Mouse (Mus musculus): ENCODE results near the gene 4931440F15Rik. TPM values are rescaled to one million over a fixed set of nuclear protein-coding genes. Genes with fewer than 3 reads are reported as not detected.

The 4931440F15Rik gene
- total and polyA plus RNA-seq, 3 experiments: 0.06 to 0.08 TPM; not detected in 1

DNA sequence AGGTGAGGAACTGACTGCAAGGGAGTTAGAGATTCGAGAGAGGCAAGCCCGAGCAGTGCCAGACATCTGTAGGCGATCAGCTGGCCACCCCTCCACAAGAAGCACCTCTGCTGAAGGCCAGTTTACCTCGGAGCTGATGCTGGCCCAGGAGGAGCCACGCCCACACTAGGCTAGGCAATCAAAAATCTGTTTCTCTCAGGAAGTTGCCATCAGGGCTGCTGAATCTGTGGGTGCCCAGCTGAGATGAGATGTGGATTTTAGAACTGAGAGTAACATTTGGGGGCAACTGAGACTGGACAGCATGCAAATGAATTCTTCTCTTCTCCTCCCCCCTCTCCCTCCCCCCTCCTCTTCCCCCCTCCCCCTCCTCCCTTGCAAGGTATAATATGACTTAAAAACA is 38.0 kb downstream of the 4931440F15Rik start:
- Histone ChIP-seq H3K9ac (ENCODE audit: control insufficient read depth, low read depth, low read length, poor library complexity, severe bottlenecking) (peak overlapping the region; percentile 32; the same call in 1 of the 2 replicates), H3K27me3 (ENCODE audit: control insufficient read depth in 1 of 2, insufficient read depth in 2 of 2, low read length in 2 of 2) (no peaks in the 10 kb centered on the region), H3K9me3 (replicated peaks; ENCODE audit: insufficient read depth, low read length) (no peaks in the 10 kb centered on the region), H3K36me3 (ENCODE audit: control insufficient read depth in 1 of 2, insufficient read depth in 2 of 2, low read length in 2 of 2) (peaks cover 0 to 21% of the 10 kb centered on the region in 2 experiments; a peak in 2 of 4 replicates), H3K4me3 (ENCODE audit: control insufficient read depth in 1 of 2, insufficient read depth in 1 of 2, low read depth in 2 of 2, low read length in 2 of 2) (peak overlapping the region; percentile 25 to 40), H3K27ac (ENCODE audit: control insufficient read depth, low read depth, low read length) (0 out of 2 replicates have a peak overlapping the region, but pooled peaks have one; percentile 36), H3K4me1 (ENCODE audit: control insufficient read depth in 1 of 2, insufficient read depth in 2 of 2, low read length in 2 of 2) (peaks cover 18% of the 10 kb centered on the region in 2 experiments), H3K79me2 (ENCODE audit: control insufficient read depth, insufficient read depth, low read length, poor library complexity) (no peaks in the 10 kb centered on the region)
- DNase-seq (ENCODE audit: low read depth, low spot score): peak; percentile 75
- TF ChIP-seq CHD2 (IDR thresholded peaks at IDR 0.05; ENCODE audit: low read length) (no peak), POLR2AphosphoS5 (IDR thresholded peaks at IDR 0.05; ENCODE audit: borderline replicate concordance, low read depth, low read length) (no peak), ZNF384 (IDR thresholded peaks at IDR 0.05; ENCODE audit: low read depth, low read length) (no peak), ELF1 (IDR thresholded peaks at IDR 0.05; ENCODE audit: low read depth, low read length) (0 out of 2 replicates have a peak, but pooled peaks have one; percentile 21), HCFC1 (IDR thresholded peaks at IDR 0.05; ENCODE audit: low read depth, low read length) (0 out of 2 replicates have a peak, but pooled peaks have one; percentile 35), NRF1 (IDR thresholded peaks at IDR 0.05; ENCODE audit: insufficient read depth, low read depth, low read length, poor library complexity, severe bottlenecking) (no peak), RCOR1 (IDR thresholded peaks at IDR 0.05; ENCODE audit: low read depth, low read length) (peak; percentile 87), POLR2A (IDR thresholded peaks at IDR 0.05; ENCODE audit: control insufficient read depth in 1 of 2, insufficient read depth in 1 of 2, low read depth in 1 of 2, low read length in 2 of 2, poor library complexity in 1 of 2) (no peak), ZKSCAN1 (IDR thresholded peaks at IDR 0.05; ENCODE audit: low read depth, low read length) (no peak), SIN3A (IDR thresholded peaks at IDR 0.05; ENCODE audit: low read length) (no peak)

DNA sequence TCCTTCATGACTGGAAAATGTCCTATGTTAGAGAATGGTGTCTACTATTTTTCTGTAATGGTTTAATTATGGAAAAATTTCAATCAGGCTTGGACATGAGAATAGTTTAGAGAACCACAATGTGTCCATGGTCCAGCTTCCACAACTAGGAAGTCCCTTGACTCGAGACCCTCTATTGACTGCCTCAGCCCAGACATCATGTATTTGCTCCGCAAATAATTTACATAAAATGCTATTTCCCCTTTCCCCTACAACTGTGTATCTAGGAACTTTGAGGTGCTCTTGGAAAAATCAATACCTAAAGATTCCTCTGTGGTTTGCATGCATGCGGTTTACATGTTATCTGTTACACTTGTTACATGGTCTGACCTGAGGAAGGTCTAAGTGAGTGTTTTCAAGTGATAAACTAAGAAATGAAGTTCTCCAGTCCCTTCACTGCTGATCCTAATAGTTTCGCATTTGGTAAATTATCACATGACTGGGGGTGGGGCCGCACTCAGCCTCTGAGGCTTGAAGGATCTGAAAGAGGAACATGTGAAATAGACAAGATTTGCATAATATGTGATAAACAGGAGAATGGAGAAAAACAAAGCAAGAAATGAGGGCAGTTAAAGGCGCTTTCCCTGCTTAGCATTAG is 38.8 kb downstream of the 4931440F15Rik start:
- no peaks in the 10 kb centered on the region for H3K27me3 ChIP-seq (ENCODE audit: control insufficient read depth in 1 of 2, insufficient read depth in 2 of 2, low read length in 2 of 2)
- peak; percentile 94 for DNase-seq (ENCODE audit: low read depth, low spot score)
- peak overlapping the region in 1 of 2 experiments; percentile 27; a peak in 2 of 4 replicates for H3K4me3 ChIP-seq (ENCODE audit: control insufficient read depth in 1 of 2, insufficient read depth in 1 of 2, low read depth in 2 of 2, low read length in 2 of 2)
- no peak overlapping the region for H3K9ac ChIP-seq (ENCODE audit: control insufficient read depth, low read depth, low read length, poor library complexity, severe bottlenecking)
- no peaks in the 10 kb centered on the region for H3K9me3 ChIP-seq (replicated peaks; ENCODE audit: insufficient read depth, low read length)
- no peaks in the 10 kb centered on the region for H3K79me2 ChIP-seq (ENCODE audit: control insufficient read depth, insufficient read depth, low read length, poor library complexity)
- peaks cover 0 to 17% of the 10 kb centered on the region in 2 experiments; a peak in 2 of 4 replicates for H3K36me3 ChIP-seq (ENCODE audit: control insufficient read depth in 1 of 2, insufficient read depth in 2 of 2, low read length in 2 of 2)
- H3K4me1 ChIP-seq (ENCODE audit: control insufficient read depth in 1 of 2, insufficient read depth in 2 of 2, low read length in 2 of 2): peaks cover 16% of the 10 kb centered on the region in 2 experiments
- peak overlapping the region; percentile 12 for H3K27ac ChIP-seq (ENCODE audit: control insufficient read depth, low read depth, low read length)
- no peak for TF ChIP-seq CTCF (IDR thresholded peaks at IDR 0.05 in 2 of 3, conservative IDR thresholded peaks at IDR 0.05 in 1 of 3; ENCODE audit: control insufficient read depth in 1 of 3, insufficient read depth in 1 of 3, low read depth in 2 of 3, low read length in 3 of 3, poor library complexity in 1 of 3, severe bottlenecking in 1 of 3)
- TF ChIP-seq MEF2A (IDR thresholded peaks at IDR 0.05; ENCODE audit: extremely low read depth, insufficient replicate concordance, low read depth, low read length, poor library complexity, severe bottlenecking): peak; percentile 36; the same call in 1 of the 2 replicates
- peak; percentile 91 for TF ChIP-seq SIN3A (IDR thresholded peaks at IDR 0.05; ENCODE audit: low read length)
- no peak for TF ChIP-seq CHD2 (IDR thresholded peaks at IDR 0.05; ENCODE audit: low read length)
- TF ChIP-seq ZMIZ1 (IDR thresholded peaks at IDR 0.05; ENCODE audit: low read depth, low read length): no peak
- no peak for TF ChIP-seq E2F4 (IDR thresholded peaks at IDR 0.05; ENCODE audit: borderline replicate concordance, low read depth, low read length)
- TF ChIP-seq MAFK (IDR thresholded peaks at IDR 0.05; ENCODE audit: borderline replicate concordance, low read depth, low read length): peak; percentile 73; the same call in 1 of the 2 replicates
- TF ChIP-seq TBP (IDR thresholded peaks at IDR 0.05; ENCODE audit: low read depth, low read length): no peak
- no peak for TF ChIP-seq MYB (IDR thresholded peaks at IDR 0.05; ENCODE audit: low read depth, low read length)
- no peak for TF ChIP-seq KAT2A (conservative IDR thresholded peaks at IDR 0.05; ENCODE audit: low read depth, low read length)
- no peak for TF ChIP-seq GABPA (IDR thresholded peaks at IDR 0.05; ENCODE audit: low read depth, low read length)
- TF ChIP-seq ZKSCAN1 (IDR thresholded peaks at IDR 0.05; ENCODE audit: low read depth, low read length): no peak
- TF ChIP-seq RAD21 (IDR thresholded peaks at IDR 0.05; ENCODE audit: low read depth, low read length): peak; percentile 0; the same call in 1 of the 2 replicates
- TF ChIP-seq SMC3 (IDR thresholded peaks at IDR 0.05; ENCODE audit: low read depth, low read length): peak; percentile 11; the same call in 1 of the 2 replicates
- TF ChIP-seq USF2 (IDR thresholded peaks at IDR 0.05; ENCODE audit: borderline replicate concordance in 1 of 2, insufficient read depth in 1 of 2, low read depth in 1 of 2, low read length in 2 of 2): peak; percentile 18 to 72; a peak in 3 of 4 replicates
- TF ChIP-seq NELFE (IDR thresholded peaks at IDR 0.05; ENCODE audit: low read depth, low read length): no peak
- no peak for TF ChIP-seq POLR2AphosphoS2 (IDR thresholded peaks at IDR 0.05; ENCODE audit: low read length)
- TF ChIP-seq ZC3H11A (IDR thresholded peaks at IDR 0.05; ENCODE audit: low read depth, low read length): no peak; the same call in 1 of the 2 replicates
- TF ChIP-seq BHLHE40 (IDR thresholded peaks at IDR 0.05; ENCODE audit: borderline replicate concordance, low read depth, low read length): peak; percentile 82
- peak; percentile 63 for TF ChIP-seq TAL1 (IDR thresholded peaks at IDR 0.05; ENCODE audit: low read length)
- peak; percentile 78; the same call in 1 of the 2 replicates for TF ChIP-seq MXI1 (IDR thresholded peaks at IDR 0.05; ENCODE audit: low read depth, low read length)
- TF ChIP-seq CHD1 (IDR thresholded peaks at IDR 0.05; ENCODE audit: low read depth, low read length): no peak
- TF ChIP-seq ELF1 (IDR thresholded peaks at IDR 0.05; ENCODE audit: low read depth, low read length): 0 out of 2 replicates have a peak, but pooled peaks have one; percentile 9
